Mouse (Mus musculus): ENCODE data around the gene Ppp1r36.

Ppp1r36 gene

GRCm38 (mm10) chr12:76417433-76417854 is at the start of gene Ppp1r36:
Gene Ppp1r36 (plus strand): TSS chr12:76417538.
- no peak for DNase-seq (ENCODE audit: extremely low spot score, low read depth, low spot score)

DNA sequence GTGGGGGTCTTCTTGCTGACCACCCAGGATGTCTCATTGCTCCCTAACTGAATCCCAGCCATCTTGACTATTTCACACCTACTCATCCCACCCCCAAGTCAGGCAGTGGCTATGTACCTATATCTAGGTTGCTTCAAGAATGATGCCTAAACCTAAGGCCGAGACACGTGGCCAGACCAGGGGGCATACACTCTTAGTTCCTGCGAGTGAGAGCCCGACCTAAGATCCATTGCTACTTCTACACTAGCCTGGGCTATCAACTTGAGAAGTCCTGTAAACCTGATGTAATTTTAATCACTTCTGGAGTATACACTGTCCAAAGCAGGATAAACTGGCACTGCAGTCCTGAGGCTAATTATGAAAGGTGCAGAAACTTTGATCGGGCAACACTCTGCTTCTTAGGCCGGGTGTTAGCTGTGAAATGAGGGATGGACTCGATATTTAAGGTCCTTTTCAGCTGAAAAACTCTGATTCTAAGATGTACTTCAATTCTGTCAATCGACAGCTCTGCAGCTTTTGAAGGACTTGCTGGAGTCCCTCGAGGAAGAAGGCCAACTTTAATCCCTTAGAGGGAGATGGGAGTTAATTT is 49.0 kb upstream of the Ppp1r36 start:
- no peak for DNase-seq (ENCODE audit: extremely low spot score, low read depth, low spot score)

DNA sequence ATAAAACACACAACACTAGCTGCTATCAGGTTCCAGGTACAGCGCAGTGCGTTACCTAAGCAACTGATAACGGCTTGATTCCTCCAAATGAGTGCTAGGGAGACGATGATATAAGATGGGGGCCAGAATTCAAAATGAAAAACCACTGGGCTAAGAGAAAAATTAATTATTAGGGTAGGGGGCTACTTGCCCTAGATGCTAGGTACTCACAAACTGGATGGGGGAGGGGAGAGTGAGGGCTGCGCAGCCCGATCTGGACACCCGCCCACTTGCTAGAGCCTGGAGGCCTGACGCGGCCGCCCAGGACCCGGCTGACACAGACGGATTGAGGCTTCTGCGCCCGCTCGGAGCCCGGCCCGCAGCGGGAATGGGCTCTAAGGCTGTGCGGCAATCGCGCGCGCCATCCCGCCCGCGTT is 48.5 kb upstream of the Ppp1r36 start:
- no peak for DNase-seq (ENCODE audit: extremely low spot score, low read depth, low spot score)

DNA sequence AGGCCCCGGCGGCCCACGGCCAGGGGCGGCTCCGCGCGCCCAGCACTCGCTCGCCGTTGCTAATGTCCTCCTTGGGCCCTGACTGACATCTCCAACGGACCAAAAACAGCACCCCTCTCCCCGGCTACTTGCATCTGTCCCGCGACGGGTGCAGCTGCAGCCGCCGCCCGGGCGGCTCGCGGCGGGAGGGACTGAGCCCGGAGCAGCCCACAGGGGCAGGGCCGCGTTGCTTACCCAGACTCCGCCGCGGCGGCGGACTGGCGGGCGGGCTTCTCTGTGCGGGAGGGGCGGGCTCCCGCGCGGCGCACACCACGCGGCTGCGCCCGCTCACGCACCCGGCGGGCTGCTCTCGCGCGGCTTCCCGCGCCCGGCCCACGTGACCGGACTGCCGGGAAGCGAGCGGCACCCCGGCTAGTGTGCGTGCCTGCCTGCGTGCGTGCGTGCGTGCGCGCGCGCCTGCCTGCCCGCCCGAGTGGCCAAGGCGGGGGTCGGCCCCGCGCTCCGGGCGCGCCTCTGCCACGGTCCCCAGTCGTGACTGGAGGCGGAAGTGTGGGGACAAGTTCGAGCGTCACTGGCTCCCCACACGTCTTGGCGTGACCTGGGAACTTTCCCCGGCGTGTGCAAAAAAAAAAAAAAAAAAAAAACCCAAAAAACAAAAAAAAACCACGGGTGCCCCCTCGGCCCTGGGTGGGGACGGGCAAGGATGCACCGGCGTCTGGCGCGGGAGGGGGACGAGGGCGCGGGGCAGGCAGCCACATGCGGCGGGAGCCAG is 47.9 kb upstream of the Ppp1r36 start, which contains the start of gene Zbtb25:
Zbtb25 (minus strand) TSS at position 397 of the 772 bp plus-strand sequence.
- no peak for DNase-seq (ENCODE audit: extremely low spot score, low read depth, low spot score)

GRCm38 (mm10) chr12:76369978-76370830 is 47.1 kb upstream of the Ppp1r36 start, which contains the start of gene Zbtb1:
Gene Zbtb1 (plus strand): TSS chr12:76370266.
- DNase-seq (ENCODE audit: extremely low spot score, low read depth, low spot score) = no peak

GRCm38 (mm10) chr12:76370831-76371571 is 46.3 kb upstream of the Ppp1r36 start:
- DNase-seq (ENCODE audit: extremely low spot score, low read depth, low spot score) = no peak

- DNase-seq (ENCODE audit: extremely low spot score, low read depth, low spot score) = no peak
These were observed 45.3 kb upstream of the Ppp1r36 start for GRCm38 (mm10) chr12:76372046-76372445.

GRCm38 (mm10) chr12:76372881-76373818 is 44.2 kb upstream of the Ppp1r36 start:
- DNase-seq (ENCODE audit: extremely low spot score, low read depth, low spot score) = no peak

- DNase-seq (ENCODE audit: extremely low spot score, low read depth, low spot score) = no peak
These were observed 43.3 kb upstream of the Ppp1r36 start for GRCm38 (mm10) chr12:76373991-76374390.

DNA sequence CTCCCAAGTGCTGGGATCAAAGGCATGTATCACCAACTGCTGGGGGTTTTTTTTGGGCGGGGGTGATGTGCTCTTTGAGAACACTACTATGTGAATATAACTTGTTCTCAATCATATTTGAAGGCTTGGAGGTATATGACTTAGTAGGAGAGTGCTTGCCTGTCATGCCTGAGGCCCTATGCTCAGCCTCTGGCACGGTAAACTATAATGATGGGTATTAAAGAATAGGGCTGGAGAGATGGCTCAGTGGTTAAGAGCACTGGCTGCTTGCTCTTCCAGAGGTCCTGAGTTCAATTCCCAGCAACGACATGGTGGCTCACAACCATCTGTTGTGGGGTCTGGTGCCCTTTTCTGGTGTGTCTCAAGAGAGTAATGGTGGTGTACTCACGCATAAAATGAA is 42.4 kb upstream of the Ppp1r36 start:
- DNase-seq (ENCODE audit: extremely low spot score, low read depth, low spot score) = no peak

- no peak for DNase-seq (ENCODE audit: extremely low spot score, low read depth, low spot score)
These were observed 41.8 kb upstream of the Ppp1r36 start for GRCm38 (mm10) chr12:76375506-76375905.

DNA sequence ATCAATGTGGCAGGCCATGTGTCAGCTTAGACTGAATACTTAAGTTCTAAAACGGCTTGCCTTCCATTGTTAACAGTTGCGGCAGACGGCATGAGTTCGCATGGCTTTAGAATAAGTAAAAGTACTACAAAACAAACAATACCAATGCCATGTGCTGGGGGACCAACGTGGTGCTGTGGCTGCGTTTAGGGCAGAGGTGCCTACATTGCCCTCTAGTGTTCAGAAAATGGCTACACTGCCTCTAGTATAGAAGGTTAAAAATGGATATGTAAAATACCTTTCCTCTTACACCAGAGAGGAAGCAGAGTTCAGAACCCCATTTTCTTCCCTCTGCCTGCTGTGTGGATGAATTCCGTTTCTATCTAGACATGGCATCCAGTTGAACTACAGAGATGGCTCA is 40.7 kb upstream of the Ppp1r36 start:
- DNase-seq (ENCODE audit: extremely low spot score, low read depth, low spot score) = no peak

DNA sequence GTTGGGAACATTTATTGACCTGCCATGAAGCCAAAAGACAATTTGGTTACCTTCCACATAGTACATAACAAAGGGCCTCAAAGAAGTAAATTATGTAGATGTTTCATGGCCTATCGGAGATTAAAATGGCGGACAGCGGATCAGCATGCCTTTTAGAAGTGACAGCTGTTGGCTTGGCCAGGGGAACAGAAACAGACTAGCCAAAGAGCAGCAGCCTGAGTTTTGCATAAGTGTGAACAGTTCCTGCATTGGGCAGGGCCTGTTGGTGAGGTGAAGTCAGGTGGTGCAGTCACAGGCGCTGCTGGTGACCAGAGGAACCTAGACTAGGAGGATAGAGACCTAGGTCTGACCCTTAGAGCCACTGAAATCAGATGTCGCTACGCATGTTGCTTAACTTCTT is 40.3 kb upstream of the Ppp1r36 start:
- DNase-seq (ENCODE audit: extremely low spot score, low read depth, low spot score) = no peak

GRCm38 (mm10) chr12:76377726-76378125 is 39.6 kb upstream of the Ppp1r36 start:
- no peak for DNase-seq (ENCODE audit: extremely low spot score, low read depth, low spot score)

DNA sequence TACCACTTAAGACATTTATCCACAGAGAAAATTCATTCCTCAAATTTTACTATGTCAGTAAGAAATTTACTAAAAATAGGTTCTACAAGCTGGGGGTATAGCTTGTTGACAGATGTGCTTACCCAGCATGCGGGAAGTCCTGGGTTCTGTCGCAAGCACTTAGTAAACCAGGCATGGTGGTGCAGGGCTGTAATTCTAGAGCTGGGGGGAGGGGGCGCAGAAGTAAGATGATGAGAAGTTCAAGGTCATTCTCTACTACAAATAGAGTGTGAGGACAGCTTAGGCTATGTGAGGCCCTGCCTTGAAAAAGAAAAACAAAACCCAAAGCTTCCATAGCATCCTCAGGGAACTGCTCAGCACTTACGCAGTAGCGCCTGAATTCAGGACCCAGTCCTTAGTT is 38.8 kb upstream of the Ppp1r36 start:
- DNase-seq (ENCODE audit: extremely low spot score, low read depth, low spot score) = no peak

DNA sequence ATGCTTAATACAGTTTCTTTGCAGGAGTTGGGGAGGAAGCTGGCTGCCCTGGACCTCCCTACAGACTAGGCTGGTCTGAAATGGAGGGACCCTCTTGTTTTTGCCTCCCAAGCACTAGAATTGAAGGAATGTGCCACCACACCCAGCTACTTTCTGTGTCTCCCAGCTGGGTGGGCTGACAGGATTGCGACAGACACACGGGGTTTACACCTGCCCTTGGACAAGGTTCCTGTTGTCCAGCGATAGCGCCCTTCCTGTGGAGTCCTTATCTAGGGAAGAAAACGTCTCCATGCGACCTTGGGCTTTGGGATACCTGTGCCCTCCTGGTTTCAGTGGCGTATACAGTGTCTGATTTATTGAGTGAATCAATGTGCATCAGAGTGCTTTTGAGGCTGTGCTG is 37.2 kb upstream of the Ppp1r36 start:
- no peak for DNase-seq (ENCODE audit: extremely low spot score, low read depth, low spot score)

GRCm38 (mm10) chr12:76385342-76385741 is 32.0 kb upstream of the Ppp1r36 start:
- DNase-seq (ENCODE audit: extremely low spot score, low read depth, low spot score) = no peak

DNA sequence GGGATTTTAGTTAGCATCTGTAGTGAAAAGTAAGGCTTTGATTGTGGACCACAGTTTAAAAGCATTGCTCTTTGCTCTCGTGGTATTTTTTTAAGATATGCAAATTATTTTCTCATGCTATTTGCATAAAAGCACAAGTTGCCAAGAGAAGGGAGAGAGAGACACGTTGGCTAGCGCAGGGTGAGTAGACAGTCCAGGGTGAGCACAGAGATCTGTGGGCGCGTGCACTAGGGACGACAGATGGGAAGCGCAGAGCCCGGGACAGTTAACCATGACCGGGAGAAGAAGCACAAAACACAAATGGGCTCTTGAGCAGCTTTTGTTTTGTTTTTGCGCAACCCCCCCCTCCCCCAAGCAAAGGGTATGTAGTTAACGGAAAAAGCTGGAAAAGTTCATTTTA is 28.5 kb upstream of the Ppp1r36 start:
- no peak for DNase-seq (ENCODE audit: extremely low spot score, low read depth, low spot score)

GRCm38 (mm10) chr12:76391595-76392271 is 25.6 kb upstream of the Ppp1r36 start:
- no peak for DNase-seq (ENCODE audit: extremely low spot score, low read depth, low spot score)
